11 mouse cellular contexts compared by ENCODE assay signal in genomic region chr3:127716759-127717158, GRCm38 (mm10).
A peak's percentile ranks its signal among the peaks of the same experiment; 100 is the strongest.
DNase-seq lines count a peak whose midpoint lies in the region; ATAC-seq lines count a peak whose summit lies in the region.
"Had no signal": no experiment of that assay in that cellular context is flagged by ENCODE, and none has a peak within 500 bp of the region (broad histone marks: within the 10 kb centered on the region; RNA-seq: fewer than 3 reads in every experiment).

No protein-coding gene starts in this region.

- peak overlapping the region; percentile 77 for H3K27ac ChIP-seq in lung, embryonic 16.5 days (ENCODE audit: low read length)
- peak overlapping the region; percentile 54 for H3K27ac ChIP-seq in forebrain, embryonic 13.5 days
- no peak overlapping the region for H3K27ac ChIP-seq in midbrain, embryonic 12.5 days (replicated peaks)
- H3K27ac ChIP-seq: layer of hippocampus, adult 2 months had no signal

- intact Hi-C loops in gastrocnemius, postnatal 14 days (cut with DNase I; ENCODE audit: low total_unique reads) = no loop called here

- H3K4me3 ChIP-seq in lung, embryonic 16.5 days (ENCODE audit: low read length) = no peak overlapping the region
- no peak overlapping the region for H3K4me3 ChIP-seq in forebrain, embryonic 13.5 days
- no peak overlapping the region for H3K4me3 ChIP-seq in midbrain, embryonic 12.5 days
- H3K4me3 ChIP-seq: layer of hippocampus, adult 2 months had no signal

- no peak overlapping the region for H3K4me2 ChIP-seq in lung, embryonic 16.5 days (ENCODE audit: low read depth, low read length)
- no peak overlapping the region for H3K4me2 ChIP-seq in forebrain, embryonic 13.5 days
- H3K4me2 ChIP-seq in midbrain, embryonic 12.5 days (replicated peaks) = no peak overlapping the region
- H3K4me2 ChIP-seq: heart, embryonic 11.5 days had no signal

- no peaks in the 10 kb centered on the region for H3K27me3 ChIP-seq in lung, embryonic 16.5 days (ENCODE audit: control insufficient read depth, insufficient read depth, low read depth, low read length)
- H3K27me3 ChIP-seq in forebrain, embryonic 13.5 days = peaks cover 46% of the 10 kb centered on the region
- peaks cover 45% of the 10 kb centered on the region for H3K27me3 ChIP-seq in midbrain, embryonic 12.5 days

- peaks cover 31% of the 10 kb centered on the region for H3K4me1 ChIP-seq in lung, embryonic 16.5 days (replicated peaks; ENCODE audit: control insufficient read depth, insufficient read depth, low read length)
- H3K4me1 ChIP-seq in forebrain, embryonic 13.5 days = peaks cover 45% of the 10 kb centered on the region
- H3K4me1 ChIP-seq in midbrain, embryonic 12.5 days = peaks cover 42% of the 10 kb centered on the region

- H3K9me3 ChIP-seq in lung, embryonic 16.5 days (ENCODE audit: control insufficient read depth, low read length) = no peaks in the 10 kb centered on the region
- no peaks in the 10 kb centered on the region; the same call in 1 of the 2 replicates for H3K9me3 ChIP-seq in forebrain, embryonic 13.5 days (replicated peaks)
- no peaks in the 10 kb centered on the region for H3K9me3 ChIP-seq in midbrain, embryonic 12.5 days

- no peaks in the 10 kb centered on the region for H3K36me3 ChIP-seq in lung, embryonic 16.5 days (ENCODE audit: control insufficient read depth, insufficient read depth, low read length)
- H3K36me3 ChIP-seq in forebrain, embryonic 13.5 days (ENCODE audit: poor library complexity, severe bottlenecking) = no peaks in the 10 kb centered on the region
- no peaks in the 10 kb centered on the region for H3K36me3 ChIP-seq in midbrain, embryonic 12.5 days

- peak; percentile 71 for ATAC-seq in lung, embryonic 16.5 days (ENCODE audit: low read depth)
- 0 out of 2 replicates have a peak, but pooled peaks have one; percentile 31 for ATAC-seq in forebrain, embryonic 13.5 days
- peak; percentile 59 for ATAC-seq in midbrain, embryonic 12.5 days (ENCODE audit: low FRiP score, low read depth)

- DNase-seq in lung, postnatal 25 days (ENCODE audit: low spot score) = no peak
- DNase-seq in embryo, embryonic 9.5 days (ENCODE audit: extremely low spot score) = peak; percentile 28
- no peak for DNase-seq in gastrocnemius, postnatal 14 days
- DNase-seq in left cerebral cortex, adult 18-20 months (ENCODE audit: low spot score in 2 of 2) = no peak
- DNase-seq: cerebellum, postnatal 10 days; kidney, adult 8-10 months had no signal

- no peak overlapping the region for H3K9ac ChIP-seq in lung, embryonic 16.5 days (ENCODE audit: low read length)
- no peak overlapping the region for H3K9ac ChIP-seq in forebrain, embryonic 13.5 days
- no peak overlapping the region for H3K9ac ChIP-seq in midbrain, embryonic 12.5 days (replicated peaks)

- 41% methylated on average over 2 of the region's 2 CpGs for WGBS in lung, embryonic 16.5 days
- WGBS in forebrain, embryonic 13.5 days = 6% methylated on average over 2 of the region's 2 CpGs
- 7% methylated on average over 2 of the region's 2 CpGs for WGBS in midbrain, embryonic 12.5 days
